Mouse (Mus musculus): ENCODE results near the gene Wdr49. TPM values are rescaled to one million over a fixed set of nuclear protein-coding genes. Genes with fewer than 3 reads are reported as not detected.
"Not testable (repeated sequence)": the region's sequence is repeated elsewhere in the genome, so short reads cannot be mapped to it uniquely, and the experiment has no call there.

Wdr49 gene
- polyA plus RNA-seq, 1 experiment: not detected

GRCm38 (mm10) chr3:75301072-75301471, 180.9 kb downstream of the Wdr49 start:
- Histone ChIP-seq H3K36me3 (ENCODE audit: control insufficient read depth, insufficient read depth, low read length) (no peaks in the 10 kb centered on the region), H3K4me3 (ENCODE audit: low read depth, low read length) (no peak overlapping the region), H3K27me3 (ENCODE audit: control insufficient read depth, insufficient read depth, low read length) (no peaks in the 10 kb centered on the region), H3K4me1 (ENCODE audit: control insufficient read depth, insufficient read depth, insufficient read length, low read length) (no peaks in the 10 kb centered on the region), H3K27ac (ENCODE audit: insufficient read depth, low read depth, low read length) (no peak overlapping the region)
- WGBS: 84% methylated on average over 2 of the region's 2 CpGs
- no peak for TF ChIP-seq CTCF (IDR thresholded peaks at IDR 0.05; ENCODE audit: extremely low read depth, insufficient read length, insufficient replicate concordance, low read depth, low read length)
- TF ChIP-seq POLR2A (IDR thresholded peaks at IDR 0.05; ENCODE audit: low read depth, low read length): no peak

- WGBS: 100% methylated on average over 1 of the region's 1 CpGs
- not testable (repeated sequence) for H3K4me1 ChIP-seq (ENCODE audit: control insufficient read depth, insufficient read depth, insufficient read length, low read length); H3K27me3 ChIP-seq (ENCODE audit: control insufficient read depth, insufficient read depth, low read length); H3K36me3 ChIP-seq (ENCODE audit: control insufficient read depth, insufficient read depth, low read length); H3K27ac ChIP-seq (ENCODE audit: insufficient read depth, low read depth, low read length); H3K4me3 ChIP-seq (ENCODE audit: low read depth, low read length)
Observed at GRCm38 (mm10) chr3:75299464-75299863, 182.5 kb downstream of the Wdr49 start.

GRCm38 (mm10) chr3:75297758-75298111, 184.2 kb downstream of the Wdr49 start:
- Histone ChIP-seq H3K27ac (ENCODE audit: insufficient read depth, low read depth, low read length) (no peak overlapping the region), H3K27me3 (ENCODE audit: control insufficient read depth, insufficient read depth, low read length) (no peaks in the 10 kb centered on the region), H3K36me3 (ENCODE audit: control insufficient read depth, insufficient read depth, low read length) (no peaks in the 10 kb centered on the region), H3K4me3 (ENCODE audit: low read depth, low read length) (no peak overlapping the region), H3K4me1 (ENCODE audit: control insufficient read depth, insufficient read depth, insufficient read length, low read length) (no peaks in the 10 kb centered on the region)
- TF ChIP-seq POLR2A (IDR thresholded peaks at IDR 0.05; ENCODE audit: low read depth, low read length) (no peak), CTCF (IDR thresholded peaks at IDR 0.05; ENCODE audit: extremely low read depth, insufficient read length, insufficient replicate concordance, low read depth, low read length) (no peak)
- WGBS: 41% methylated on average over 3 of the region's 3 CpGs

GRCm38 (mm10) chr3:75297026-75297757, 184.8 kb downstream of the Wdr49 start:
- H3K36me3 ChIP-seq (ENCODE audit: control insufficient read depth, insufficient read depth, low read length): no peaks in the 10 kb centered on the region
- no peaks in the 10 kb centered on the region for H3K4me1 ChIP-seq (ENCODE audit: control insufficient read depth, insufficient read depth, insufficient read length, low read length)
- WGBS: 33% methylated on average over 2 of the region's 2 CpGs
- H3K27me3 ChIP-seq (ENCODE audit: control insufficient read depth, insufficient read depth, low read length): no peaks in the 10 kb centered on the region
- no peak overlapping the region for H3K4me3 ChIP-seq (ENCODE audit: low read depth, low read length)
- H3K27ac ChIP-seq (ENCODE audit: insufficient read depth, low read depth, low read length): no peak overlapping the region
- TF ChIP-seq CTCF (IDR thresholded peaks at IDR 0.05; ENCODE audit: extremely low read depth, insufficient read length, insufficient replicate concordance, low read depth, low read length) (no peak), POLR2A (IDR thresholded peaks at IDR 0.05; ENCODE audit: low read depth, low read length) (no peak)

GRCm38 (mm10) chr3:75293243-75293642, 188.7 kb downstream of the Wdr49 start:
- H3K4me1 ChIP-seq (ENCODE audit: control insufficient read depth, insufficient read depth, insufficient read length, low read length): no peaks in the 10 kb centered on the region
- H3K4me3 ChIP-seq (ENCODE audit: low read depth, low read length): no peak overlapping the region
- no peak for TF ChIP-seq CTCF (IDR thresholded peaks at IDR 0.05; ENCODE audit: extremely low read depth, insufficient read length, insufficient replicate concordance, low read depth, low read length)
- no peak for TF ChIP-seq POLR2A (IDR thresholded peaks at IDR 0.05; ENCODE audit: low read depth, low read length)
- H3K27me3 ChIP-seq (ENCODE audit: control insufficient read depth, insufficient read depth, low read length): no peaks in the 10 kb centered on the region
- no peaks in the 10 kb centered on the region for H3K36me3 ChIP-seq (ENCODE audit: control insufficient read depth, insufficient read depth, low read length)
- 77% methylated on average over 2 of the region's 2 CpGs for WGBS
- no peak overlapping the region for H3K27ac ChIP-seq (ENCODE audit: insufficient read depth, low read depth, low read length)

- Histone ChIP-seq H3K4me1 (ENCODE audit: control insufficient read depth, insufficient read depth, insufficient read length, low read length) (no peaks in the 10 kb centered on the region), H3K36me3 (ENCODE audit: control insufficient read depth, insufficient read depth, low read length) (no peaks in the 10 kb centered on the region), H3K27ac (ENCODE audit: insufficient read depth, low read depth, low read length) (no peak overlapping the region), H3K4me3 (ENCODE audit: low read depth, low read length) (no peak overlapping the region), H3K27me3 (ENCODE audit: control insufficient read depth, insufficient read depth, low read length) (no peaks in the 10 kb centered on the region)
- TF ChIP-seq CTCF (IDR thresholded peaks at IDR 0.05; ENCODE audit: extremely low read depth, insufficient read length, insufficient replicate concordance, low read depth, low read length): no peak
- 74% methylated on average over 4 of the region's 4 CpGs for WGBS
Observed at GRCm38 (mm10) chr3:75277455-75277854, 204.5 kb downstream of the Wdr49 start.

GRCm38 (mm10) chr3:75276522-75276921, 205.4 kb downstream of the Wdr49 start:
- H3K27me3 ChIP-seq (ENCODE audit: control insufficient read depth, insufficient read depth, low read length): no peaks in the 10 kb centered on the region
- no peaks in the 10 kb centered on the region for H3K4me1 ChIP-seq (ENCODE audit: control insufficient read depth, insufficient read depth, insufficient read length, low read length)
- H3K36me3 ChIP-seq (ENCODE audit: control insufficient read depth, insufficient read depth, low read length): no peaks in the 10 kb centered on the region
- H3K4me3 ChIP-seq (ENCODE audit: low read depth, low read length): no peak overlapping the region
- H3K27ac ChIP-seq (ENCODE audit: insufficient read depth, low read depth, low read length): no peak overlapping the region
- TF ChIP-seq POLR2A (IDR thresholded peaks at IDR 0.05; ENCODE audit: low read depth, low read length): no peak
- no peak for TF ChIP-seq CTCF (IDR thresholded peaks at IDR 0.05; ENCODE audit: extremely low read depth, insufficient read length, insufficient replicate concordance, low read depth, low read length)
- WGBS: 79% methylated on average over 3 of the region's 3 CpGs

GRCm38 (mm10) chr3:75275127-75275526, 206.8 kb downstream of the Wdr49 start:
- Histone ChIP-seq H3K36me3 (ENCODE audit: control insufficient read depth, insufficient read depth, low read length) (no peaks in the 10 kb centered on the region), H3K27me3 (ENCODE audit: control insufficient read depth, insufficient read depth, low read length) (no peaks in the 10 kb centered on the region), H3K4me1 (ENCODE audit: control insufficient read depth, insufficient read depth, insufficient read length, low read length) (no peaks in the 10 kb centered on the region), H3K4me3 (ENCODE audit: low read depth, low read length) (no peak overlapping the region), H3K27ac (ENCODE audit: insufficient read depth, low read depth, low read length) (no peak overlapping the region)
- TF ChIP-seq CTCF (IDR thresholded peaks at IDR 0.05; ENCODE audit: extremely low read depth, insufficient read length, insufficient replicate concordance, low read depth, low read length) (no peak), POLR2A (IDR thresholded peaks at IDR 0.05; ENCODE audit: low read depth, low read length) (no peak)
